Mouse (Mus musculus): ENCODE measurements around the gene Alkbh3. TPM values are rescaled to one million over a fixed set of nuclear protein-coding genes. Genes with fewer than 3 reads are reported as not detected.

Gene Alkbh3
- 41.6 and 41.8 TPM in 2 replicates for polyA plus RNA-seq (2016; fragmentation: Nextera tagmentation; extraction: Ambion mirVana)

DNA sequence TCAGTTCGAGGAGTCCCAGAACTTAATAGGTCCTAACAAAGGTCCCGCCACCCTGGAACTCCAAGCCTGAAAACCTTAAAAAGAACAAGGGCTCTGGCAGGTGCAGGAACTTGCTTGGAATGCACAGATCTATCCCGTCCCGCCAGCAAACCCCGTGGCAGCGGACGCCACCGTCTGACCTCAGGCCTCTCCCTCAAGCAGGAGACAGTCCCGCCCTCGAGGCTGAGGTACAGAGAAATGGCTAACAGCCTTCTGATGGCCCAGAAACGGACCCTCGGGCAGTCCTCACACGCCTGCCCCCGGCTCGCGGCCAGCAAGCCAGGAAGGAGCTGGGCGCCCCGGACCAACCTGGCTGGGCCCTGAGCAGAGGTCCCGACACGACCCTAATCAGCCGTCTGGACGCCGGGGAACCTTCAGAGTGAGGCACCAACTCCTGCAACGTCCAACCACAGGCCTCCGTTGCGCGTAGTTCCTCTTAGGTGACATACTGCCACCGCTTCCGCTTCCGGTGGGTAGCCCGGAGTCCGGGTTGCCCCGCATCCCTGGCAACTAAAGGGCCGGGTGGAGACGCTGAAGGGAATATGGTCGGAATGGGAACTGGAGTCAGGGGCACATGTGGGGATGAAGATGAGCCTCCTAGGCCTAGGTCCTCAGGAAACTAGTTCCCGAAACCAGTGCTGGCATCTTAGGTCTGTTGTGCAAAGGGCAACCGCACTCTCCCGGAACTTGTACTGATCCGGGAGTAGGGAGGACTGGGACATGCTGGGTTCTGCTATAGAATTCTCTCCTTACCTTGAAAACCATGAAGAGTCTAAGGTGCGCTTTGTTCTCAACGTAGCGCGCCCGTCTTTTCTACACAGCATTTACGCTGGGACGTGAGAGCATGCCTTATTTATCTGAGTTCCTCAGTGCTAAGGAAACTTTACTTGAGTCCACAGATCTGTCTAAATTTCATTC lies at the start of gene Alkbh3:
TSS of gene Alkbh3 (minus strand) at position 473 of the 957 bp plus-strand sequence.
- H3K9ac ChIP-seq: peak within 1 kb of the TSS; percentile 75
- no peaks in the 10 kb centered on the region; the same call in 1 of the 2 replicates for H3K27me3 ChIP-seq (replicated peaks)
- WGBS (ENCODE audit: insufficient replicate concordance): 5% methylated on average over 47 of the region's 47 CpGs
- peaks cover 29% of the 10 kb centered on the region for H3K36me3 ChIP-seq
- peak within 1 kb of the TSS; percentile 76 for H3K4me3 ChIP-seq
- no peaks in the 10 kb centered on the region for H3K9me3 ChIP-seq (replicated peaks)
- peaks cover 10% of the 10 kb centered on the region for H3K4me1 ChIP-seq
- ATAC-seq: peak; percentile 98
- peak within 1 kb of the TSS; percentile 82 for H3K4me2 ChIP-seq
- H3K27ac ChIP-seq: peak within 1 kb of the TSS; percentile 59

DNA sequence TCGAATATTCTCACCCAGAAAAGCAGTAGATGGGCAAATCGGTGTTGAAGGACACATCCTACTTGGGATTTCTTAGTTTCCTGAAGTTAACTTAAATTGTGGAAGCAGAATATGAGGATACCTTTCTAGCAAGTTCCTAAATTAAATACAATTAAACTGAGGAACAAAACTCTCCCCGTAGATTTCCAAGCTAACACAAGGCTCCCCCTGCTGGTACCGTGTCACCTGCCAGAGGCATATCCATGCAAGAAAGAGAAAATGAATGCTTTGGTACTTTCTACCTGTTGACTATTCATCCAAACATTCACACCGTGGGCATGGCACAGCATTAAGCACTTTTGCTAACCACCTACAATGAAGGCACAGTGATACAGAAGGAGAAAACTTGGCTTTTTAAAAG lies 48.9 kb upstream of the Alkbh3 start:
- WGBS (ENCODE audit: insufficient replicate concordance): 82% methylated on average over 5 of the region's 5 CpGs
- no peak overlapping the region for H3K9ac ChIP-seq
- H3K27ac ChIP-seq: no peak overlapping the region
- ATAC-seq: no peak
- no peaks in the 10 kb centered on the region for H3K9me3 ChIP-seq (replicated peaks)
- no peaks in the 10 kb centered on the region for H3K36me3 ChIP-seq
- H3K4me2 ChIP-seq: no peak overlapping the region
- no peak overlapping the region for H3K4me3 ChIP-seq
- H3K4me1 ChIP-seq: no peaks in the 10 kb centered on the region
- H3K27me3 ChIP-seq (replicated peaks): no peaks in the 10 kb centered on the region

DNA sequence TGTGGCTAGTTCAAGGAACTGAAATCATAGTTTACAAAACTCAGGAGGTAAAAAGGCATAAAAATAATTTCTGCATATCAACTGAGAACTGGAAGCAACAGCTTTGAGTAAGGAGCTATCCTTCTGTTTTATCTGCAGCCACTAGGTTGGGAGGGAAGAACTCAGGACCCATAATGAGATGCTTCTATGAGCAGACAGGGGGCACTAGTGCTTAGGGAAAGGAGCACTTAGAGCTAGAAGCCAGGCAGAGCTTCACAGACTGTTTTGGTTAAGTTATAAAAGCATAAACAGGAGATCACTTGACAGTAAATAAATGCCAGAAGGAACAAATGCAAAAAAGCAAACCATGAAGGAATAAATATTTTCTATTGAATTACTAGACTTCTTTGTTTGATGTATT lies 44.2 kb upstream of the Alkbh3 start:
- H3K4me1 ChIP-seq: no peaks in the 10 kb centered on the region

DNA sequence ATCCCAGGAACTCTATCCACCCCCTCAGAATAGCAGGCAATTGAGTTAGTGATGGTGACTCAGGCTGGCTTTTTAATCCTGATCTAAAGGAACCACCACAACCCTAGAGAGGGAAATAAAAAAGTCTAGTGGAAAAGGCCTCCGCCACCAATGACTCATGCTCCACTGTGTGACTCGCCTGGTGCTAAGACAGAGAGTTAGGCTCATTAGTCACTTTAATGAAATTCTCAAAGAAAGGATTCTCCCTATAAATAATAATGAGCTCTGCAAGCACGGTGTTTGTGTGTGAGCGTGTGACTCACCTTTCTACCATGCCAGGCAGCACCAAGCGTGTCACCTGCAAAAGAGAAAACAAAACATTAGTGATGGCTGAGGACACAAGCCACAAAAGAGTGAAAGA lies 41.3 kb upstream of the Alkbh3 start:
- ATAC-seq: no peak
- Histone ChIP-seq H3K4me3 (no peak overlapping the region), H3K9ac (no peak overlapping the region), H3K27me3 (replicated peaks) (no peaks in the 10 kb centered on the region), H3K27ac (no peak overlapping the region), H3K9me3 (replicated peaks) (no peaks in the 10 kb centered on the region), H3K36me3 (no peaks in the 10 kb centered on the region), H3K4me1 (no peaks in the 10 kb centered on the region), H3K4me2 (no peak overlapping the region)
- WGBS (ENCODE audit: insufficient replicate concordance): 84% methylated on average over 5 of the region's 5 CpGs

More for the DNA sequence above, 44.2 kb upstream of the Alkbh3 start:
- H3K4me2 ChIP-seq: no peak overlapping the region
- no peak for ATAC-seq
- H3K27ac ChIP-seq: no peak overlapping the region
- no peaks in the 10 kb centered on the region for H3K27me3 ChIP-seq (replicated peaks)
- H3K36me3 ChIP-seq: no peaks in the 10 kb centered on the region
- no peaks in the 10 kb centered on the region for H3K9me3 ChIP-seq (replicated peaks)
- H3K4me3 ChIP-seq: no peak overlapping the region
- no peak overlapping the region for H3K9ac ChIP-seq

DNA sequence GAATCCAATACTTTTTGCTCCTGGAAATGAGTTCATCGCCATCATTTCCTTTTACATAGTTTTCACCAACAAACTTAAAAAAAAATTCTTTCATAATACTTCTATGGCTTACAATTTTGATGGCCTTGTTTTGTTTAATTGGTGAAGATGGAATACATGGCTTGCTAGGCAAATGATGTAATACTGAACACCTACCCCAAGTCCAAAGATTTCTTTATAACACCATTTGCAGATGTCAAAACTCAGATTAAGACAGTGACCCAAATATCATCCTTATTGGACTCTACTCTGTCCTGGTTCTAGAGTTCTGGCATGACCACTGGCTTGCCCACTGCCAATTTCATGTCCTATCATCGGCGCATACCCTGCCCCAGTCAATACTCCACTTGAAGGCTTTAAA lies 40.3 kb upstream of the Alkbh3 start:
- H3K27me3 ChIP-seq (replicated peaks): no peaks in the 10 kb centered on the region
- no peak overlapping the region for H3K4me2 ChIP-seq
- H3K36me3 ChIP-seq: no peaks in the 10 kb centered on the region
- no peak overlapping the region for H3K4me3 ChIP-seq
- H3K9ac ChIP-seq: no peak overlapping the region
- no peak for ATAC-seq
- WGBS (ENCODE audit: insufficient replicate concordance): 84% methylated on average over 3 of the region's 3 CpGs
- H3K27ac ChIP-seq: no peak overlapping the region
- H3K4me1 ChIP-seq: no peaks in the 10 kb centered on the region
- H3K9me3 ChIP-seq (replicated peaks): no peaks in the 10 kb centered on the region

DNA sequence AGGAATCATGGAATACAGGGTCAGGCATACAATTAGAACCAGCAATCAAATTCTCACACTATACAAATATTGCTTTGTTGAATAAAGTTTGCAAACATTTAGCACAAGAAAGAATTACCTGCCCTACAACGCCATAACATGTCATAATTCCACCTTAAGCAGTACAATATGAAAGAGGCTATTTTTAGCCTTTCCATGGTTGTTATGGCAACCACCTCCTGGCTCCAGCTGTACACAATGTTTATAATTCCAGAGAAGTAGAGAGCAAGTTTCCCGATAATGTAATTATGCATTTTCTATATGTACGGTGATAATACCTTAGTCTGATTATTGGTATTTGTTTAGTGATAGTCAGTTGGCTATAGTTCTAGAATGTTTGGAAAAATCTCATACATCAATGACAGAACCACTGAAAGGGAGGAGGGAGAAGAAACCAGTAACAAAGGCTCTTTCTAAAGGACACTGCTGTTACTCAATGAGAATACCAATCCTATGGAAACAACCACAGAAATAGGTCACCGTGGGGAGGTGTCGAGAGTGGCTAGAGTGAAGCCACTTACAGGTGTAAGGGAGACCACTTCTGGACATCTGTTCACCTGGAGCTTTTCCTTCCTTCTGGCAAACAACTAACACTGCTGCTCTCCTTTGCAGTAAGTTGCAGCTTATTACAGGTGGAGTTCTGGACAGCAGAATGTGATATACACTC lies 39.0 kb upstream of the Alkbh3 start:
- WGBS (ENCODE audit: insufficient replicate concordance): 86% methylated on average over 5 of the region's 5 CpGs

DNA sequence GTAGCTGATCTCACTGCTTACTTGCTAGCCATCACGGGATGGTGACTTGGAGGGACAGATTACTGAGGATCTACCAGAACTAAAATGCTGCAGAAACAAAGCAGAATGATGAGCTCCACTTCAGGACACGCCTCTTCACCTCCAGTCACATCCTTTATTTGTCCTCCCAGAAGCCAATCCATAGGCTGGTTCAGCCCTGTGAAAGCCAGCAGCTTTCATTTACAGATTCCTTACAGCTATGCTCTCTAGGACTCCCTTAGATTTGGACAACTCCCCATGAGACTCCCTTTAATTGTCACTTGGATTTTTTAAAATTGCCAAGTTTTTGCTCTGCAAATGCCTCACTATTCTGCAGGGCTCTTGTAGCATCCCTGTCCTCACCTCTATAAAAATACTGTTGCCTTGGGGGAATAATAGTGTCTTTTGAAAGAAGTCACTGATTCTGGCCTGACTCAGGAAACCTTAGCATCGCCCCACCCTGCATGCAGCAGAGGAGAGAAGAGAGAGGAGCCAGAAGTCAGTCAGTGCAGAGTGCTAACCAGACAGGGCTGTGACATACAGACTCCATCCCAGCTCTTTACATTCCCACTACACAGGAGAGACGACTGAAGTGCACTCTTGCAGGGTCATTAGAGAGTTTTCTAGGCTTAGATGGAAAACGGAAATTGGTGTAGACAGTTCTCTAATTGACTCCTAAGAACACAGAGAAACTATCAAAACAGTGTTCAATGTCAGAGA lies 38.3 kb upstream of the Alkbh3 start:
- no peaks in the 10 kb centered on the region for H3K27me3 ChIP-seq (replicated peaks)
- no peaks in the 10 kb centered on the region for H3K4me1 ChIP-seq
- H3K4me2 ChIP-seq: no peak overlapping the region
- H3K4me3 ChIP-seq: no peak overlapping the region
- WGBS (ENCODE audit: insufficient replicate concordance): 68% methylated on average over 5 of the region's 5 CpGs
- no peak overlapping the region for H3K27ac ChIP-seq
- H3K36me3 ChIP-seq: no peaks in the 10 kb centered on the region; the same call in 1 of the 2 replicates
- H3K9ac ChIP-seq: no peak overlapping the region
- H3K9me3 ChIP-seq (replicated peaks): no peaks in the 10 kb centered on the region
- no peak for ATAC-seq

More for the DNA sequence above, 39.0 kb upstream of the Alkbh3 start:
- Histone ChIP-seq H3K4me1 (no peaks in the 10 kb centered on the region), H3K36me3 (no peaks in the 10 kb centered on the region; the same call in 1 of the 2 replicates), H3K9ac (no peak overlapping the region), H3K4me3 (no peak overlapping the region), H3K27me3 (replicated peaks) (no peaks in the 10 kb centered on the region), H3K9me3 (replicated peaks) (no peaks in the 10 kb centered on the region), H3K4me2 (no peak overlapping the region), H3K27ac (no peak overlapping the region)
- ATAC-seq: no peak

DNA sequence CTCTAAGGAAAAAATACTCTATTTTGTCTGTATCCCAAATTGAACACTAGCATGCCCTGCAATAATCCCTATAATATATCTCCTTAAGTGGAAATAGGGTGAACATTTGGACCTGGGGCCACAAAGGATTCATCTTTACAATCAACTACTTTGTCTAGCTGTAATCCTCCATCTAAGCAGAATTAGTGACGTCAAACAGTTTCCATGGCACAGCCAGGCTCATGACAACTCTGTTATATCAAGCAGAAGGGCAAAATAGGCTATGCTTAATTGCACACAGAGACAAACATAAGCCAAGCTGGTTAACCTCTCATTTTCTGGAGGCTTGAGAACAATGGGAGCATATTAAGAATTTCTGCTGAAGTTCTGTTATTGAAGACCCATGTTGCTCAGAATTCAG lies 37.7 kb upstream of the Alkbh3 start:
- H3K9ac ChIP-seq: no peak overlapping the region
- H3K4me2 ChIP-seq: no peak overlapping the region
- no peaks in the 10 kb centered on the region; the same call in 1 of the 2 replicates for H3K36me3 ChIP-seq
- no peaks in the 10 kb centered on the region for H3K9me3 ChIP-seq (replicated peaks)
- no peak overlapping the region for H3K27ac ChIP-seq
- H3K4me3 ChIP-seq: no peak overlapping the region
- ATAC-seq: no peak
- H3K4me1 ChIP-seq: no peaks in the 10 kb centered on the region
- H3K27me3 ChIP-seq (replicated peaks): no peaks in the 10 kb centered on the region
- 64% methylated on average over 1 of the region's 1 CpGs for WGBS (ENCODE audit: insufficient replicate concordance)

DNA sequence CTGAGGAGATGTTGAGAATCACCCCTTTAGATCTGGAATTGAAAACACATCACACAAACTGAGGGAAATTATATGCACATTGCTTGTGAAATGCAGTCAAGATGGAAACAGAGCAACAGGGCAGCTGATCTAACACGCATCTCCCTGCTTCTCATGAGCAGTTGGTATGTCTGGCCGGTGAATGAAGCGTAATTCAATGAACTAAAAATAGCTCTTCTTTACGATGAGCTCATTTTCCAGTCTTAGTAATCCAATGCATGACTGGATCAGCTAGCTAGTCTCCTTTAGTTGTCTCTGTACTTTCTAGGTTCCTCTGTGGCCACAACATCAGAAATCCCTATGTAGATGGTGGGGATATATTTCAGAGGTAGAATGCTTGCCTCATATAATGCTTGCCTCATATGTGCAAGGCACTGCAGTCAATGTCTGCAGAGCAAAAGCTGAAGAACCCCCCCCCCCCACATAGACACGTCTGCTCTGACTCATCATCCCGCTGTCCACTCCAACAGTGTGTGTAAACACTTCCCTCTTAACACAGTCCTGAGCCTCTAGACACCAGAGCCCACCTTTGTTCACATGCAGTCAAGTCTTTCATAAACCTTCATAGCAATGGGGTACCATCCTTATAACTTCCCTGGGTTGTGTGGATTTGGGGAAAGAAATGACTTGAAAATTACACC lies 34.9 kb upstream of the Alkbh3 start:
- WGBS (ENCODE audit: insufficient replicate concordance): 72% methylated on average over 6 of the region's 6 CpGs
- Histone ChIP-seq H3K4me3 (no peak overlapping the region), H3K27ac (no peak overlapping the region), H3K4me1 (no peaks in the 10 kb centered on the region), H3K9me3 (replicated peaks) (no peaks in the 10 kb centered on the region), H3K4me2 (no peak overlapping the region), H3K27me3 (replicated peaks) (no peaks in the 10 kb centered on the region), H3K36me3 (peaks cover 15% of the 10 kb centered on the region), H3K9ac (no peak overlapping the region)
- ATAC-seq: no peak

DNA sequence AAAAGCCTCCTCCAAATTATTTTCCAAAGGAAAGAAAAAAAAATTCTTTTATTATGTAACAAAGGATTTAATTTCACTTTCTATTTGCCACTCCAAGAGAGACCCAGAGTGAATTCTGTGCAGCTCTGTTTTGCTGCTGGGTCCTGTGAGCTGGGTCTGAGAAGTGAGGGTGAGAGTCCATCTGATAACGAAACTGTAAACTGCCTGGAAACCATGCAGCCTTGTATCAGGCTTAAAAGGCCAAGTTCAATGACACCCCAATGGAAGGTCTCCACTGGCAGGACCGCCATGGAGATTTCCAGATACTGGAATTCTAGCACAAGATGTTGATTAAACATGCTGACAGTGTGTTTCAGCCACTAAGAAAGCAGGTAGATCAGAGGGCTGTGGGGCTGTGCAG lies 33.6 kb upstream of the Alkbh3 start:
- no peak for ATAC-seq
- no peaks in the 10 kb centered on the region for H3K27me3 ChIP-seq (replicated peaks)
- no peak overlapping the region for H3K4me3 ChIP-seq
- no peak overlapping the region for H3K9ac ChIP-seq
- peaks cover 20% of the 10 kb centered on the region for H3K36me3 ChIP-seq
- no peak overlapping the region for H3K27ac ChIP-seq
- H3K4me2 ChIP-seq: no peak overlapping the region
- 82% methylated on average over 2 of the region's 2 CpGs for WGBS (ENCODE audit: insufficient replicate concordance)
- no peaks in the 10 kb centered on the region for H3K9me3 ChIP-seq (replicated peaks)
- no peaks in the 10 kb centered on the region for H3K4me1 ChIP-seq

DNA sequence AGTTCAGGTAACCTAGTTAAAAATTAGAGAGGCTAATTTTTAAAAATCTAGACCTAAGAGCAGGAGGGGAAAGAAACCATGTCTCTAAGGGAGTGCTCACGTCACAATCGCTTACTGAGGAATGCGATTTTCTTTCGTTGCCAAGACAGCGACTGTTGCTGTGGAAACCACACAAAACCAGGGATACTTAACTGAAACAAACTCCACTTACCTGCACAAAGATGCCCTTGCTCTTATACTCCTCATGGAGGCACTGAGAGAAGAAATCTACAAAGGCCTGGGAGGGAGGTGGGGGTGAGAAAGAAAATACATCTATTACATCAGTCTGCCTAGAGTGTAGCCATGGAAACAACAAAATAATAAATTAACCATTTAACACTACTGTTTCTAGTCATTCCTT lies 33.1 kb upstream of the Alkbh3 start:
- no peak overlapping the region for H3K27ac ChIP-seq
- no peak overlapping the region for H3K9ac ChIP-seq
- H3K4me3 ChIP-seq: no peak overlapping the region
- H3K4me1 ChIP-seq: no peaks in the 10 kb centered on the region
- H3K36me3 ChIP-seq: peaks cover 20% of the 10 kb centered on the region
- no peak for ATAC-seq
- no peak overlapping the region for H3K4me2 ChIP-seq
- H3K9me3 ChIP-seq (replicated peaks): no peaks in the 10 kb centered on the region
- H3K27me3 ChIP-seq (replicated peaks): no peaks in the 10 kb centered on the region
- WGBS (ENCODE audit: insufficient replicate concordance): 79% methylated on average over 5 of the region's 5 CpGs
